Mouse (Mus musculus): ENCODE results near the gene Axl. TPM values are rescaled to one million over a fixed set of nuclear protein-coding genes. Genes with fewer than 3 reads are reported as not detected.

Gene Axl
- 164 TPM in 2 replicates for polyA plus RNA-seq (2012; rRNA removed)

GRCm38 (mm10) chr7:25788220-25789128, at the start of gene Axl:
Gene Axl, minus strand, starts transcription at chr7:25788705.

GRCm38 (mm10) chr7:25816241-25816919, 27.9 kb upstream of the Axl start, which contains the start of gene Cyp2s1:
Gene Cyp2s1, minus strand, starts transcription at chr7:25816913.

GRCm38 (mm10) chr7:25754738-25755467, 33.6 kb downstream of the Axl start, which contains the start of gene Hnrnpul1:
Gene Hnrnpul1, minus strand, starts transcription at chr7:25754757.

GRCm38 (mm10) chr7:25718788-25719417, 69.6 kb downstream of the Axl start, which contains the start of gene Ccdc97:
Gene Ccdc97, minus strand, starts transcription at chr7:25719088.

Other genes with a start within 250 kb of the Axl start
- 0.03 TPM in 1 of 2 replicates, not detected in the other for gene Ceacam2, start 248.8 kb downstream of the Axl start, polyA plus RNA-seq (2012; rRNA removed)
- gene Erich4, start 172.8 kb downstream of the Axl start, polyA plus RNA-seq (2012; rRNA removed): not detected in 2 replicates
- 51.2 and 60.0 TPM in 2 replicates for gene Dmac2, start 169.3 kb downstream of the Axl start, polyA plus RNA-seq (2012; rRNA removed)
- gene B3gnt8, start 162.1 kb downstream of the Axl start, polyA plus RNA-seq (2012; rRNA removed): 25.7 and 33.2 TPM in 2 replicates
- 255 and 263 TPM in 2 replicates for gene Bckdha, start 129.7 kb downstream of the Axl start, polyA plus RNA-seq (2012; rRNA removed)
- 97.4 and 109 TPM in 2 replicates for gene Exosc5, start 129.5 kb downstream of the Axl start, polyA plus RNA-seq (2012; rRNA removed)
- 0.86 and 1.2 TPM in 2 replicates for gene Tmem91, start 113.5 kb downstream of the Axl start, polyA plus RNA-seq (2012; rRNA removed)
- 99.9 and 100 TPM in 2 replicates for gene B9d2, start 107.9 kb downstream of the Axl start, polyA plus RNA-seq (2012; rRNA removed)
- 48.5 and 56.7 TPM in 2 replicates for gene Tgfb1, start 101.7 kb downstream of the Axl start, polyA plus RNA-seq (2012; rRNA removed)
- 117 and 135 TPM in 2 replicates for gene Ccdc97, start 69.6 kb downstream of the Axl start, polyA plus RNA-seq (2012; rRNA removed)
- 58.3 and 68.0 TPM in 2 replicates for gene Hnrnpul1, start 33.9 kb downstream of the Axl start, polyA plus RNA-seq (2012; rRNA removed)
- gene Cyp2s1, start 28.2 kb upstream of the Axl start, polyA plus RNA-seq (2012; rRNA removed): 62.2 and 102 TPM in 2 replicates
- gene Cyp2b10, start 108.9 kb upstream of the Axl start, polyA plus RNA-seq (2012; rRNA removed): 3.0 and 3.1 TPM in 2 replicates

Measured in ovary, adult 2 months (tissue).